Mouse (Mus musculus) erythroblast, embryonic 14.5 days (primary cell): ENCODE data around the gene Klhl41.

Experiments
- GATA1 ChIP-seq: IDR thresholded peaks from 2 replicates; pipeline ENCODE4 v1.6.1; 2012; ENCODE audit warnings: low read length, inconsistent platforms, mixed read lengths
- TAL1 ChIP-seq: IDR thresholded peaks from 3 replicates; pipeline ENCODE4 v1.6.1; 2012; ENCODE audit warnings: low read length, inconsistent platforms, mixed read lengths

DNA sequence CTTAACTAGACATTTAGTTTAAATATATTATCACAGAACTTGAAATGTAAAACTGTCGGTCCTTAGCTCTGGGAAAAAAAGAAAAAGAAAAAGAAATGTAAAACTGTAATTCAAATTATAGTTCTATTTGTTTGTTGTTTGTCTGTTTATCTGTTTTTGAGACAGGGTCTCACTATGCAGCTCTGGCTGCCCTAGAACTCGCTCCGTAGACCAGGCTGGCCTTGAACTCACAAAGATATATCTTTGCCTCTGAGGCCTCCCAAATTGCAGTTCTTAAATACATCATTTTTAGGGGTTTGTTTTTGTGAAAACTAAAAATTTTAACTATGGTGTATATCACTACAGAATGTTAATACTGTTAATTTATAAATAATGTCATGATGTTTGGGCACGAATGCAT, 2.3 kb upstream of the Klhl41 start:
- no peak for TF ChIP-seq TAL1
- TF ChIP-seq GATA1 = no peak
